Mouse (Mus musculus): Measurements from ENCODE around the gene BC037034.

GRCm38 (mm10) chr5:138225700-138226099 is 38.1 kb downstream of the BC037034 start, which contains the start of gene Nxpe5:
- TF ChIP-seq CTCF (IDR thresholded peaks at IDR 0.05; ENCODE audit: insufficient read depth, low read depth, low read length) (no peak), POLR2A (IDR thresholded peaks at IDR 0.05; ENCODE audit: insufficient read depth, low read depth, low read length) (no peak)

Data from olfactory bulb, adult 2 months (tissue).